Mouse (Mus musculus) spleen, adult 2 months (tissue): ENCODE data around the gene Pgd.

Source experiments
- CTCF ChIP-seq: fragments of 200-500 bp; IDR thresholded peaks from 2 replicates; pipeline ENCODE4 v1.5.1; 2011; ENCODE audit warnings: mild to moderate bottlenecking, inconsistent platforms; ENCODE audit not compliant: insufficient read depth, insufficient read length, insufficient replicate concordance; ENCODE audit errors: extremely low read depth
- POLR2A ChIP-seq: fragments of 200-500 bp; IDR thresholded peaks from 2 replicates; pipeline ENCODE4 v1.6.1; 2011; ENCODE audit warnings: low read depth, low read length, inconsistent platforms

- TF ChIP-seq POLR2A (no peak), CTCF (no peak)
These were observed 49.4 kb upstream of the Pgd start for GRCm38 (mm10) chr4:149215982-149216381.
